Mouse (Mus musculus): ENCODE data around the gene Yod1.

The Yod1 gene

DNA sequence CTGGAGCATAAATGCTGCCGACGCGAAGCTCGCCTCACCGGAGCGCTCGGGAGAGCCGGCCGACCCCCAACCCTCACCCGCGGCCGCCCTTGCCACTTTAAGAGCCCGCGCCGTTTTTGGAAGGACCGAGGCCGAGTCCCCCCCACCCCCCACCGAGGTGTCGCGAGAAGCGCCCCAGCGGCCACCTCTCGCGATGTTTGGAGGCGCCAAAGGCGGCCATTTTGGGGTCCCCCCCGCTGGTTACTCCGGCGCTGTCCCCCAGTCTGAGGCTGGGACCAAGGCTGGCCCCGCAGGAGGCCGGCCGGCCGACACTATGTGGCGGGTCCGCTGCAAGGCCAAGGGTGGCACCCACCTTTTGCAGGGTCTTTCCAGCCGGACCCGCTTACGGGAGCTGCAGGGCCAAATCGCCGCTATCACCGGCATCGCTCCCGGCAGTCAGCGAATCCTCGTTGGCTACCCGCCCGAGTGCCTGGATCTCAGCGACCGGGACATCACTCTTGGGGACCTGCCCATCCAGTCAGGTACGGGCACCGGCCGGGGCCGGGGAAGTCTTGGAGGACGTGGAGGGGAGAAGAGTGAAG lies at the start of gene Yod1:
Gene Yod1, plus strand, starts transcription at position 37 of the 581 bp plus-strand sequence.
- CTCF ChIA-PET = interaction anchor here (0.7 kb wide), 1 partner anchor 1704 kb away, joined by 6 read pairs; no protein-coding TSS in a partner anchor

DNA sequence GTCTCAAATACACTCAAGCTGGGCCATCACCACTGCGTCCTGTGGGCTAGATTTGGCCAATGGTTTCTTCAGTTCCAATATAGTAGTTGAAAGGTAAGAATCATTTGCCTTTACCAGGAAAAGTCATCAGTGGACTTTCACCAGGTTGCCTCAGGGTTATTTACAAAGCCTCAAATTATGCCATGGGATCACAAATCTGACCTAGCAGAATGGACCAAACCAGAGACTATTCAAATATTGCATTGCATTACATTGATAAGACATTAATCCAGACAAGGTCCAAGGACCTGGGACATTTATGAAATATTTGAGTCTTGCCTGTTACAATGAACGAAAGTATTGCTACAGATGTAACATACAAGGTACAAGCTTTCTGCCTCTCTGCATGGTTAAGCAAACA lies 38.6 kb upstream of the Yod1 start:
- CTCF ChIA-PET = no interaction called here

DNA sequence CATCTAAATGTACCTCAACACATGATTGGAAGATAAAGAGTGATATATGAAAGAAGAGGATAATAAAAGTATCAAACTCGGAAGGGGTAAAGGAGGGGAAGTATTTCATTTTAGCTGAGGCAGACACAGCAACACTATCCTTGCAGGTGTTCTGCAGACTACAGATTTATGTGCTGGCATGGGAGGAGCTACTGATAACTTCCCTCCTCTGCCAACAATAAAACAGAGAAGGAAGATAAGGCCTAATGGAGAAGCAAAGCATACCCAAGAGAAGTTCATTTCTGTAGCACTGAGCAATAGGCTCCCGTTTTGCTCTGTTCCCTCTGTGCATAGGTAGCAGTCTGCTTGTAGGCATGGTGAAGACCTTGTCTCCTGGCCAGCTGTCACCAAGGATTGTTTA lies 36.1 kb upstream of the Yod1 start:
- CTCF ChIA-PET = no interaction called here

DNA sequence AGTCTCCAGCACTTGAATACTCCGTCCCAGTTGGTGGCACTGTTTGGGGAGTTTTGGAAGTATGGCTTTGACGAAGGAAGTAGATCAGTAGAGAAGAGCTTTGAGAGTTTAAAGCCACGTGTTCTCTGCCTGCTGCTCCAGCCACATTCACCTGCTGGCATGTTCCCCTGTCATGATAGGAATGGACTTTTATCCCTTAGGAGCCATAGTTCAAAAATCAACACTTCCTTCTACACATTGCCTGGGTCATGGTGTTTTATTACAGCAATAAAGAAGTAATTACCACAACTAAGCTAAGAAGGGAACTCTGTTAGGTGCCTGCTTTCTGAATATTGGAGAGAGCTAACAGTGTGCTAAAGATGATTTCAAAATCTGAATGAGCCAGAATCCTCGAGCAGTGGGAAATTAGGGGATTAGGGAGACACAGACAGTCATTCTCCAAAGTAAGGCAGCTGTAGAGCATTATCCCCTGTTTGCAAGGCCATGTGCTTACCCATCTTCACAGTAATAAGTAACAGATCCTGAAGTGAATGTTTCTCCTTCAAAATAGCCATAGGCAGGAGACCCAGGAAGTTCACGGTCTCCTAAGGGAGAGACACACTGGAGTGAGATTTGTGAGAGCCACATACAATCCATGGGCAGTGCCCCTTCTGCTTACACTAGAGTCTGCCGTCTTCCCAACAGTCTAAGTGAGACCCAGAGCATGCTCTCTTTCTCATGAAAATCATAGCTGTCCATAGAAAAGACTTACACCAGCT lies 35.3 kb upstream of the Yod1 start:
- CTCF ChIA-PET = no interaction called here

DNA sequence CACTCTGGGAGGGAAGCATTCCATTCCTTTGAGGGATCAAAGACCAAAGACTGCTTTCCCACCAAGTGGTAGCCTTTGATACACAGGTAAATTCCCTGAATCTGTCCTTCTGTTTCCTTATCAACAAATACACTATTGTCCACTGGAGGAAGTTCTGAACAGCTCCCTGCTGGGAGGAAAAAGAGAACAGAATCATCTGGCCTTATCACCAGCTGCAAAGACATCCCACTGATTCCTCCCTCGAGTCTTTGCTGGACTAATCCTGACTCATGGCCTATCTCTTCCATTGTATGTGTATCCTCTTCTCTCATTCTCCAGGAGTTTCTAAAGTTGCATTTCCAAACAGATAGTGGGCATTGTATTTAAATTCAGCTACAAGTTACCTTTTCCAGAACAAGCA lies 33.2 kb upstream of the Yod1 start:
- CTCF ChIA-PET = no interaction called here

DNA sequence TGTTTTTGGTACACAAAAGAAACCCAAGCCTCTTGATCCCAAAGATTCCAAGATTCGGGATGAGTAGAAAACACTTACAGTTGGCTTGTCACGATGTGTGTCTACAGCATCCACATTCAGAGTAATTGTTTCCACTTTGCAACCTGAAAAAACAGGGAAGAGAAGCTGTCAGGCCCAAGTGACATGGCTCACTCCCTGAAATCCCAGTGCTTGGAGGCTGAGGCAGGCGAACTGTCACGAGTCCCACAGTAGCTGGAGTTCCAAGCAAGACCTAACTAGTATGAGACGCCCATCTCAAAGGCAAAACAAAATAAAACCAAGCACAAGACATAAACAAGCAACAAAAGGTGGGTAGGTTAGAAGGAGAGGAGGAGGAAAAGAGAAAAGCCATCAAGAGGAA lies 18.5 kb upstream of the Yod1 start:
- CTCF ChIA-PET = no interaction called here

DNA sequence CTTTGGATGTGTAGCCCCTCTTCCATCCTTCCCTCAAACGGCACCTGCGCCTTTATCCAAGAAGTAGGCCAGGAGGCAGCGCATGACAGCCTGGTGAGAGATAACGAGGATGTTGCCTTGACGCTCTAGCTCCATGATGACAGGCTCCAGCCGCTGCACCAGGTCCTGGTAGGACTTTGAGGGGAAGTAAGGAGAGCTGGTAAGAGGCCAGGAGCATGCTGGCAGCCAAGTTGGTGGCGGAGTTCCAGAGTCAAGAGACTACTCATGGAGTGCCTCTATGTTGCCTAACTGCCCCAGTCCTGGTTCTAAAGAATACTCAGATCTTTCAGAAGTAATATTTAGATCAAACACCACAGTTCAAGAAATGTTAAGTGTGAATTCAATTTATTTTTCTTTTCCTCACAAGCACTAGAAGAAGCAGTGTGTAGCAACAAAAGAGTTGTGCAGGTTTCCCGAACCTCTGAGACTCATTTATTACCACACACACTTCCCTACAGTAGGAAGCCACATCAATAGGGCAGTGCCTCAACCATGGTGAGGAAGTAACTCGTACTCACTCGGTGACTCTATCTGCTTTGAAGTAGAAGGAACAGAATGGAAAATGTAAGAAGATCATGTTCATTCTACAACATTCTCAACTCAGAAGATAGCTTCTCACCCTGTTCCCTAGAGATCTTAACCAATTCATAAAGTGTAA lies 17.0 kb upstream of the Yod1 start:
- CTCF ChIA-PET = no interaction called here

DNA sequence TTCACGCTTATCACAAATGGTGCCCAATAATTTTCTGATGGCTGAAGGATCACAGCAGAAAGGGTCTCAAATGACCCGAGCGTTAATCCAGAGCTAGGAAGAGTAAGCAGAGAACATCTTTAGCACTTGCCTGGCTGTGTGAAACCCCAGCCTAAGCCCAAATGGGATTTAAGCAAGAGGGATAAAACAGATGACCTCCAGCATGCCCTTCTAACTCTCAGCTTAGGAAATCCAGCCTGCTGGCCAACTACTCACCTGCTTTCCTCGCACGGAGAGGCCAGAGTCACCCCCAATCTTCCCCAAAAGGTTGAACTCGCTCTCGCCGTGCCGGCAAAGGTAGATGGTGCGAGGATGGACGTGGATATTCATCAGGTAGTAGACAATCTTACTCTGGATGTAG lies 15.2 kb upstream of the Yod1 start:
- CTCF ChIA-PET = interaction anchor here (0.5 kb wide), 1 partner anchor 240 kb away, joined by 3 read pairs; the partner anchor contains the start of gene Cd55

DNA sequence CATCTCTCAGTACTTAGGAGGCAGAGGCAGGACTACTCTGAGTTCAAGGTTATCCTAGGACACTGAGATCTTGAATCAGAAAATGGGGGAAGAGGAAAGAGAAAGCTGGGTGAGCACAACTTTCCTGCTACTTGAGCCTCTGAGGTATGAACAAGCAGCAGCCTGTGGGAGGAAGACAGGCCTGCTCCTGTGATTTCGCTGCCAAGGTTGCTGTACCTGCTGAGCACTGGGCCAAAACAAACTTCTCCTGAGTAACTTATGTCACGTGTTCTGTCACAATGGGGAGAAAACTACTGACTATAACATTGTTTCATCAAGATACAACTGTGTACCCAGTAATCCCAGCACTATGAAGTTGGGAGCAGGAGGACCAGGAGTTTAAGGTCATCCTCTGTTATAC lies 13.5 kb upstream of the Yod1 start:
- CTCF ChIA-PET = no interaction called here

DNA sequence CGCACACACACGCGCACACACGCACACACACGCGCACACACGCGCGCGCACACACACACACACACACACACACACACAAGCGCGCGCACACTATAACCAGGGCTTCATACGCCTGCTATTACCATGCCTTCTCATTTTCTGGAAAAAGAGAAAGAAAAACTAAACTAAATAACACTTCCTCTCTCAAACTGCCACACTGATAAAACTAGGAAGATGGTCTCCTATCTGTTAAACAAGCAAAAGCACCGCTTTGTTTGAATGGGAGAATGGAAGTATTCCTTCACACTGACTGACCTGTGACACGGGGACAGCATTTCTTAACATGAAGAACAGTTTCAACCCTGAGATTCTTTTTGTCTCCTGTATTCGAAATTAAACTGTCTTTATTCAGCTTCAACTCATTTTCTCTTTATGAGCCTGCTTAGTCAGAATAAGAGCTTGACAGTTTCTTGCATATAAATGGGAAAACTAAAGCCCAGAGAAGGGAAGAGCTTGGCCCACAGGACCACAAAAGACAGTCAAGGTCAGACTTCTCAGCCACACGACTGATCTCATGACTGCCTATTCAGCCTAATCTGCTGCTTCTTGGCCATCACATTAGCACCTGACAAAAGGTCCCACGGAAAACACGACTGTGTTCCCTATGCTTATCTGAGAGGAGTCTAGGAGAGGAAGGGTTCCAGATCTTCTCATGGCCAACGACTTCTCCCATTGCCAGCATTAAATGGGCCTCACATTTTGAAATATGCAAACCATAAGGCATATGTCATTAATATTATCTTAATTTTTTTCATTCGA lies 6.6 kb upstream of the Yod1 start:
- CTCF ChIA-PET = no interaction called here

DNA sequence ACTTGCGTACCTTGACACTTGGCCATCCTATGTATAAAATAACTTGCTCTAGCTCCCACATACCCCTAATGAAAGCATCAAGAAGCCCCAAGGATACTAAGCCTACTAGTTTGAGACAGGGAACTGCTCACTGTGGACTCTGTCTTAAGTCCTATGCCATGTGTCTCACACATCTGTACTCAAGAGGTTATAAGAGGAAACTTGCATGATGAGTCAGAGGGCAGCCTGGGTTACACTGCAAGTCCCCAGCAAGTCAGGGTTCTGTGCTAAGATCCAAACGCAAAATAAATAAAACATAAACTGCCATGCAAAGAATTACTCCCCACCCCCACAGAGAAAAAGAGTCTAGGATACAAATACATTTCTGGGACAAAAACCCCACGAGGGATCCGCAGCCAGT lies 3.1 kb upstream of the Yod1 start:
- CTCF ChIA-PET = no interaction called here

DNA sequence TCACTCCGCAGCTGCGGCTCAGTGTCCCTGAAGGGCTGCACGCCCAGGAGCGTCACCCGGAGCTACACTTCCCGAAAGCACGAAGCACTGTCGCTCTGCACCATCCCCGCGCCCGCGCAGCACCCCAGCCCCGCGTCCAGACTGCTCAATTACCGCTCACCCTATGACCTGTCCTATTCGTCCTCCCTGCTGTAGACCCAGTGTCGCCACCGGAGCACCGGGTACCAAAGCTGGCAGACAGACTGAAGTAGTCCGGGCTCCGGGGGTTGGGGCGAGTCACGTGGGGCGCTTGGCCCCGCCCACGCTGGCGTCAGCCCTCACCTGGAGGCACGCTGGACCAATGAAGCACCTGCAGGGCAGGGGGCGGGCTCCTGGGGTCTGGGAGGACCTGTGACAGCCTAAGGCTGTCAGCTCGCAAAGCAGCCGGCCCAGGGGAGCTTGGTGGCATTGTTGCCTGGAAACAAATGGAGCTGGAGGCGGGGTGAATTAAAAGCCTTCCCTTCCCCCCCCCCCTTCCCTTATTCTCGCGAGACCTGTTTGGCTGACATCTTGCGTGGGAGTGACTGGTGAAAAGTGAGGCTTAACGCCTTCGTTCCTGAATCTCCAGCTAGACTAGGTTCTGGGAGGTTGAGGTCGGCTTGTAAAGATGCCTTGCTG lies 1.4 kb upstream of the Yod1 start, which contains the start of gene Gm29427:
Gene Gm29427, minus strand, starts transcription at position 239 of the 657 bp plus-strand sequence.
- CTCF ChIA-PET = interaction anchor here (0.5 to 0.8 kb wide), 2 partner anchors 65 to 440 kb away, joined by 3 to 5 read pairs; no protein-coding TSS in a partner anchor

DNA sequence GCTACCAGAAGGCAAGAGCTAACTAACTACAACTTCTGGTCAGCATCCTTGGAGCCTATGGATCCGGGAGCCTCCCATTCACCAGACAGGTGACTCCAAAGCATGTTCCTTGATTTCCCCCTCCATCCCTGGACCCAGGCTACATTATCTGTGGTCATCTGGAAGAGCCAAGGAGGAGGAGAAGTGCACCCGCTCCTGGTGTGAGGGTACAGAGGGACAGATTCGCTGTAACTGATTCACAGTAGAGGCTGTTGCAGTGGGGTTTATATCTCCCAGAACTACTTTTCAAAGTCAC lies 962 bp upstream of the Yod1 start:
- CTCF ChIA-PET = interaction anchor here (0.5 kb wide), 1 partner anchor 440 kb away, joined by 5 read pairs; no protein-coding TSS in a partner anchor

DNA sequence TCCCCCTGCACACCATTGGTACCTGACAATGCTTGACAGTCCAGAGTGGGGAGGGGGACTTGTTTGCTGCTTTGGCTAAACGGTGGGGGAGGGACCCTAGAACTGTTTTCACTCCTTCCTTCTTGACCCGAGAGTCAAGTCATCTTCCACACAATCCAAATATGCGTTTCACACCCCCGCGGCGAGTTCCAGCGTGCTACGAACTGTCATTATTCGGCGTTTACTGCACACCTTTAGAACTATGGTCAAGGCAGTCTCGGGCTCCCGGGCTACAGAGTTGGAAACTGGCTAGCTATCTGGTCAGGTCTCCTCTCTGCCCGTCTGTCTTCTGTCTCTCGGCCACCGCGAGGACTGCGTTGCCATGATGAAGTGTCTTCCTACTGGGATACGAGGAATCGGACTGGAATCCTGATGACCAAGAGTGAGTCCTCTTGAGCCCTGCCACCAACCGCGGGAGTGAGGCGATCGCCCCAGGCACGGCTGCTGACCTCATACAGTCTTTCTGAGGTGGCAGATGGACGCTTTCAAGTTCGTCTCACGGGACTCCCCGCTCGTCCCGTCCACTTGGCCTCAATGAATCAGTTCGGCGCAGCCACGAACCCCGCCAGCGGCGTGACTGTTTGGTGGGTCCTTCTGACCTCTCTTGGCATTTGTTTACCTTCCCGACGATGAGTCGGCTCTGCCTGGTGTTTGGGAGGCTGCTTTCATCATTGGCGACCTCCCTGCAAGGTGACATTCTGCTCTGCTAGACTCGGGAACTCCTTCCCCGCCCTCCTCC lies 425 bp upstream of the Yod1 start:
- CTCF ChIA-PET = interaction anchor here (0.7 kb wide), 1 partner anchor 1705 kb away, joined by 6 read pairs; no protein-coding TSS in a partner anchor

DNA sequence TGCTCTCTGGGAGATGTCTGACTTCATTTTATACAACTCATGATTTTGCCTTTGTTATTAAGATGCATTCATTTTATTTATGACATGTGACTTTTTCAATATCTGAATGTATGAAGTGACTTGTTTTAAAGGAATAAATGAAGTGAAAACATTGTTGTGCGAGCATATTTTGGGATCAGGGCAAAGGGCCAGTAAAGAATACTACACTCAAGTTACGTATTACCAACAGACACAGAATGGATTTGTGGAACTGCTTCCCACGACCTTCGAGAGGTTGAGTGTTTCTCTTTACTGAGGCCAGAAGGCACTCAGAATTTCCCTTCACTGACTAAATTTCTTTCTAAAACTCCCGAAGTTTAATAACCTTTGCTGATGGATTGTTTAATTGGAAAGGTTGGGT lies 7.1 kb downstream of the Yod1 start:
- CTCF ChIA-PET = no interaction called here

DNA sequence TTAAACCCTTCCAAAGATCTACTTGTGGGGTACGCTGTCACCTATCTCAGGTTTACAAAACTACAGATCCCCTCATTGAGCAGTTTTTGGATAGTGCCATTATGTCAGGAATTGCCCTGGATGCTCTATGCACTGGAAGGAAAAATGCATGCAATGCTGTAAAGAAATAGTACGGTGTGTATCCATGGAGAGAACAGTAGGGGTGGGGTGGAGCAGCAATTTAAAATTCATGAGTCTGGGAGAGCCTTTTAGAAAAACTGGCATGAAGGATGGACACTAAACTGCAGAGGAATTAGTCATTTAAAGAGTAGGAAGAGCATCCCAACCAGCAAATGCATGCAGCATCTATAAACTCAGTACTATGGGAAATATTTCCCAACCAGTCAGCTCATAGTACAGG lies 9.3 kb downstream of the Yod1 start:
- CTCF ChIA-PET = no interaction called here

DNA sequence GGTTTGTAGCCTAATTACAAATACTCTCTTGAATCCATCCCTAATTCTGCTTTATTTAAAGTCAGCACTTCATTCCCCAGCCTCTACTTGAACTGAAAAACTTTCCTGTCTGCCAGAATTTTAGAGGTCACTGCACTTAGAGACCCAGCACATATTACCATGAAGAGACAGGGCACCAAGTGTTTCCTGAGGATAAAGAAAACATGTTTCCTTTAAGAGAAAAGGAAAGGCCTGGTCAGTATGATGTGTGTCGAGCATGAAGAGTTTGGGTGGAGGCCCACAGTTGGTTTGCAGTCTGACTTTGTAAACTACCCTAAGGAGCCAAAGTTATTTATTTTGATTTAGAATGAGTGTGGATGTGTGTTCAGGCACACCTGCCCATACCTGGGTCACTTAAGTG lies 10.9 kb downstream of the Yod1 start:
- CTCF ChIA-PET = no interaction called here

DNA sequence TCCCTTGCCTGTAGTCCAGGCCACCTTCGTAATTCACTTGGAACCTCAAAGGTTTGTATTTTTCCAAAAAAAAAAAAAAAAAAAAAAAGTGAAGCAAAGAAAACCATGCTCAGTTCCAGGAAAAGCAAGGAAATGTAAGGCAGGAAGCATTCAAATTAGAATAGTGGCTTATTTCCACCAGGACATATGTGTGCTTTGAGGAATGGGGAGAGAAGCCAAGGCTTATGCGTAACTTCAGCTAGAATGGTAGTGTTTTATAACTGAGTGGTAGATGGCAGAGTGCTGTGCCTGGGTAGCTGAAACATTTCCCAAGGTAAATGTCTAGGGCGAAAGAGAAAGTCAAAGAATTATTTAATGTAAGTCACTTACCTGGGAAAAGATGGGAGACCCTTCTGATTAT lies 11.6 kb downstream of the Yod1 start:
- CTCF ChIA-PET = no interaction called here

DNA sequence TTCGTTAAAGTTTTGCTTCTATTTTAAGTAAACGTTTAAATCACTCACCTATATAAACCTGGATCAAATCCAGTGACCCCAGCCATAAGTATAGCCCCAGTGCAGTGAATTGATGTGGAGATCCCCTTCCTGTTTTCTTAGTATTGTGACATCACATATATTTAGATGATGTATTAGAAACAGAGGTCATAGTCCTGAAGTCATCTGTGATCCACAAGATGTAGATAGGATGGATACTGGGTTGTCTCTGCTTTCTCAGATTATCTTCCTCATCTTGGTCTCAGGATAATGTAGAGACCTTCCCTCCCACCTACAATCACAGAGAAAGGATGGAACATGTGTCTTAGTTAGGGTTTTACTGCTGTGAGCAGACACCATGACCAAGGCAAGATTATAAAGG lies 12.0 kb downstream of the Yod1 start, which contains the start of gene Pfkfb2:
Gene Pfkfb2, minus strand, starts transcription at position 101 of the 400 bp plus-strand sequence.
- CTCF ChIA-PET = no interaction called here

DNA sequence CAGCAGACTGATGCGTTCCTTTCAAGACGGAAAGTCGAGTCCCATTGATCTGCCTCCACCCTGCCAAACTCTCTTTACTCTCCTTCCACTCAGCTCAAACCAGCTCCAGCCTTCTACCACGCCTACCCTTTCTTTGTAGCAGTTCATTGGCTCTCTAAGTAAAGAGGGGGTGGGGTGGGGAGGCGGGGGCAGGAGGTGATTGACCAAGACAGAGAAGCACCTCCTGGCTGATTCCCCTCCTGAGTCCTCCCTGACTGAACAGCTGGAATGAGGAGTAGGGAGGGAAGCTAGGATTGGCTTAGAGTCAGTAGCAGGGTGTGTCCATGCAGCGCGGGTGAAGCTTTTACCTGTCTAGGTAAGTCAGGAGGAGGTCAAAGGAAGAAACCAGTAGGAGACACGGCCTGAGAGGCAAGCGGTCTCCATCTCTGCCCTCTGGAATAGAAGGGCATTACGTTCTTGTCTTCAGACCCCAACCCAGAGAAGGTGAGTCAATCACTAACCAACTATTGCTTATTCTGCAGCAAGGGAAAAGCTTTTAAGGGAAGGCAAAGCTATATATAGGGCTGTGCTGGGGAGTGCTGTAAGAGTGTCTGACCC lies 14.7 kb downstream of the Yod1 start, which contains the start of gene AA986860:
Gene AA986860, plus strand, starts transcription at position 236 of the 597 bp plus-strand sequence.
- CTCF ChIA-PET = no interaction called here

All from spleen, embryonic (tissue).